Mouse (Mus musculus) gonadal fat pad, adult 2 months (tissue): ENCODE results near the gene 5830411N06Rik. TPM values are rescaled to one million over a fixed set of nuclear protein-coding genes. Genes with fewer than 3 reads are reported as not detected.

Source experiments
- polyA plus RNA-seq: library from polyadenylated mRNA; depleted of rRNA; stranded (reverse); fragments of >200 nt; gene quantifications from 2 replicates; pipeline ENCODE4 v1.2.3, GENCODE M21; 2012; rRNA removed

The 5830411N06Rik gene
- polyA plus RNA-seq, 1 experiment = 0.14 TPM

Other genes with a start within 250 kb of the 5830411N06Rik start
- gene Zfp511, start 210.9 kb upstream of the 5830411N06Rik start, polyA plus RNA-seq = 46.2 and 50.7 TPM in 2 replicates
- 24.7 and 25.9 TPM in 2 replicates for gene Tubgcp2, start 210.6 kb upstream of the 5830411N06Rik start, polyA plus RNA-seq
- gene Msx3, start 198.2 kb upstream of the 5830411N06Rik start, polyA plus RNA-seq = 0.09 TPM in 1 of 2 replicates, not detected in the other
- gene Caly, start 164.7 kb upstream of the 5830411N06Rik start, polyA plus RNA-seq = 0.19 and 1.5 TPM in 2 replicates
- not detected in 2 replicates for gene Prap1, start 153.9 kb upstream of the 5830411N06Rik start, polyA plus RNA-seq
- gene Fuom, start 144.8 kb upstream of the 5830411N06Rik start, polyA plus RNA-seq = 33.3 and 37.9 TPM in 2 replicates
- 16.0 and 18.0 TPM in 2 replicates for gene Paox, start 131.5 kb upstream of the 5830411N06Rik start, polyA plus RNA-seq
- gene Echs1, start 130.8 kb upstream of the 5830411N06Rik start, polyA plus RNA-seq = 190 and 200 TPM in 2 replicates
- 28.9 and 56.7 TPM in 2 replicates for gene Mtg1, start 109.7 kb upstream of the 5830411N06Rik start, polyA plus RNA-seq
- 0.70 and 0.72 TPM in 2 replicates for gene Sprn, start 92.4 kb upstream of the 5830411N06Rik start, polyA plus RNA-seq
- not detected in 2 replicates for gene Olfr522, start 82.5 kb upstream of the 5830411N06Rik start, polyA plus RNA-seq
- 0.08 TPM in 1 of 2 replicates, not detected in the other for gene Olfr523, start 74.1 kb upstream of the 5830411N06Rik start, polyA plus RNA-seq
- not detected in 2 replicates for gene Olfr524, start 41.3 kb upstream of the 5830411N06Rik start, polyA plus RNA-seq
- 0.42 and 0.72 TPM in 2 replicates for gene Cd163l1, start 29.0 kb upstream of the 5830411N06Rik start, polyA plus RNA-seq
- gene Olfr525, start 73.6 kb downstream of the 5830411N06Rik start, polyA plus RNA-seq = not detected in 2 replicates
- not detected in 2 replicates for gene Olfr527, start 86.7 kb downstream of the 5830411N06Rik start, polyA plus RNA-seq
- gene Olfr60, start 114.4 kb downstream of the 5830411N06Rik start, polyA plus RNA-seq = not detected in 2 replicates
- not detected in 2 replicates for gene Olfr530, start 129.0 kb downstream of the 5830411N06Rik start, polyA plus RNA-seq
- gene Olfr531, start 155.6 kb downstream of the 5830411N06Rik start, polyA plus RNA-seq = not detected in 2 replicates
- gene Olfr532, start 174.4 kb downstream of the 5830411N06Rik start, polyA plus RNA-seq = not detected in 2 replicates
- gene Olfr533, start 216.1 kb downstream of the 5830411N06Rik start, polyA plus RNA-seq = not detected in 2 replicates
- not detected in 2 replicates for gene Olfr535, start 236.9 kb downstream of the 5830411N06Rik start, polyA plus RNA-seq